Mouse (Mus musculus): Measurements from ENCODE around the gene Mipol1.
A peak's percentile ranks its signal among the peaks of the same experiment; 100 is the strongest.

The Mipol1 gene

DNA sequence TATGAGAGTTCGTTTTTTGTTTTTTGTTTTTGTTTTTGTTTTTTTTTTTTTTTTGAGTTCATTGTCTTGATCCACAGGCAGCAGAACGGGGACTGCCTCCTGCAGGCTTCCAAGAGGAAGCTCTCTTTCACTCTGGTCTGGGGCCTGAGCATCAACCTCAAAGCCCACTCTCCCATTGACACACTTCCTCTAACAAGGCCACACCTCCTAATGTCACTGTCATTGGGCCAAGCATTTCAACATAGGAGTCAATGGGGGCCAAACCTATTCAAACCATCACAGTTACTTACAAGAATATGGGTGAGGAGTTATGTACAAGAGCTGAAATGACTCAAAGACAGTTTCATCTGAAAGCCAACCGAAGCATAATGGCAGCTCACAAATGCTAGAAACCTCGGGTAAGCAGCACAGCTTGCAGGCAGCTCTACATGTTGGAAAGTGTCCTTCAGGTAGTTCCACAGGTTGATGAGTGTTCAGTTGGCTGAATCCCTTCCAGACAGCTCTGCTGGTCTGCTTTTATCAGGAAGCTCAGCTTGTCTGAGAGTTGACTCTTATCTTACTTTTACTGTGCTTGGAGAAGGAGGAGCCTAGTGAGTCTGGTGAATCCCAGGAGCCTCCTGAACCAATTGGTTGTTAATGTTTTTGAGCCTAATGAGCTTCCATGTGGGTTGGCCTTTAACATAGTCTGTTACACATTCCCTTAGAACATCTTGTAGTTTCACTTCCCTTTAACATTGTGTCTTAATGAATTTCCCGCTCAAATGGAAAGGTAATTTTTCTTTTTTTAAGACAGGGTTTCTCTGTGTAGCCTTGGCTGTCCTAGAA is 13.7 kb downstream of the Mipol1 start:
- DNase-seq (ENCODE audit: low read depth, low spot score) = no peak

DNA sequence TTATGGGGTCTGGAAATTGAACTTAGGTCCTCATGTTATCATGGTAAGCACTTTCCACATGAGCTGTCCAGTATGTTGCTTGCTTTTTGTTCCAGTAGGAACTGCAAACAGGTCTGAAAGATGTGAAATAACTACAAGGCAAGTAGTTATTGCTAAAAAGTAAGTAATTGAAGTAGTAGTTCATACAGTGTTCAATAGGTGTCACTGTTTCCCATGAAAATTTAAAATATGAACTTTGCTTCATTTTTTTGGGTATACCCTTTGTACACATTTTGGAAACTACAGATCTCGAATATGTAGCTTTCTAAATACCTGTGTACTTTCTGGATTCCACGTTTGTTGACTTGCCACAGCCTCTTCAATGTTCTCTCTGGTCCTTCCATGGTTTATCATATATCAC is 28.3 kb downstream of the Mipol1 start:
- DNase-seq (ENCODE audit: low read depth, low spot score) = peak; percentile 47

DNA sequence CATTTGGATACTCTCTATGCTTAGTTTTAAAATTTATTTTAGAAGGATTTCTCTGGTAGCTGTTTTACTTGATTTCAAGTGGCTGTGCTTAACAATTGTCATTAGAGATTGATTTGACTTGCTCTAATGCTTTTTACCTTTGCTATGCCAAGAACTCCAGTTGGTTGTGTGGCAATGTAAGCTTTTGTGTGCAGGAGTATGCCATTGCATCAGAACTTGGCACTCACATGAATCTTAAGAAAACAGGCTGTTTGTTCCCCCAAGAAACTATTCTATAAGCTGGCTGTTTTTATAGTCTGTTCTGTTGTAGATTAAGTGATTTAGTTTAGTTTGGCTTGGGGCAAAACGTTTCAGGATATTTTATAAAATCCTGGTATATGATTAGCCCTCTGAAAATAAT is 45.2 kb downstream of the Mipol1 start:
- DNase-seq (ENCODE audit: low read depth, low spot score) = peak; percentile 35

DNA sequence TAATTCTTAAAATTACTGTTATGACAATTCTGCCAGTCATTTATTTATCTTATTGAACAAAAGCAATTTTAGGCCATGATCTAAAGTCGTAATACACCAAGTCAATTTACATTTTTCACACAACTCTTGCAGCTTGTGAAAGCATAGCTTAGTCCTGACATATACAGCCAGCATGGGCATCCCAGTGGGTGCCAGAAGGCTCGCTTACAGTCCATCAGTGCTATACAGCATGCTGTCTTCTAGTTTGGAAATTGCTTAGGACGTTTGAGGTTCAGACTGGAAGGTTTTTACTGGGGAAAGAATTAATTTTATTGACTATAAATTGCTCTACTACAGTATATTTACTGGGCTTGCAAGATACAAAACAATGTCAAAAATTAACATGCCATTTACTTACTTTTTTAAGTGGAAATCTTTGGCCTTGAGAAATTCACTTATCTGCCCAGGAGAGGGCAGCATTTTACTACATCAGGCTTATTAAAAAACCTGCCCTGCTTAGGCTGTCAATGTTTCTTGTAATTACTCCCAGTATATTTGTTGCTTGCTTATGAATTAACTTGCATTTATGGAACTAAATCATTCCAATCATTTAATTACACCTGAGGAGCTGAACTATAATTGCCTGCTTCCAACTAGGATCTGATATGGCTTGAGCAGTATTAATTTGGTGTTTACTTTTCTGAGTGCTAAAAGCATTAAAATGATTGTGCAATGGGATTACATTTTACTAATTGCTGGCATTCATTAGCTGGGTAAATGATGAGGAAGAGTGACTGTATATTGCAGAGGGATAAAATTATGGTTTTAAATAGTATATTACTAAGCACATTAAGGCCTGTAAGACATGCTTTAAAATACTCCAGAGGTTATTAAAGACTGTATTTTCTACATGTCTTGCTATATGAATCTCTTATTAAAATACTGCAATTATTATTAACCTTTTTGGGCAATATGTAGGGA is 51.2 kb downstream of the Mipol1 start:
- DNase-seq (ENCODE audit: low read depth, low spot score) = peak; percentile 68

DNA sequence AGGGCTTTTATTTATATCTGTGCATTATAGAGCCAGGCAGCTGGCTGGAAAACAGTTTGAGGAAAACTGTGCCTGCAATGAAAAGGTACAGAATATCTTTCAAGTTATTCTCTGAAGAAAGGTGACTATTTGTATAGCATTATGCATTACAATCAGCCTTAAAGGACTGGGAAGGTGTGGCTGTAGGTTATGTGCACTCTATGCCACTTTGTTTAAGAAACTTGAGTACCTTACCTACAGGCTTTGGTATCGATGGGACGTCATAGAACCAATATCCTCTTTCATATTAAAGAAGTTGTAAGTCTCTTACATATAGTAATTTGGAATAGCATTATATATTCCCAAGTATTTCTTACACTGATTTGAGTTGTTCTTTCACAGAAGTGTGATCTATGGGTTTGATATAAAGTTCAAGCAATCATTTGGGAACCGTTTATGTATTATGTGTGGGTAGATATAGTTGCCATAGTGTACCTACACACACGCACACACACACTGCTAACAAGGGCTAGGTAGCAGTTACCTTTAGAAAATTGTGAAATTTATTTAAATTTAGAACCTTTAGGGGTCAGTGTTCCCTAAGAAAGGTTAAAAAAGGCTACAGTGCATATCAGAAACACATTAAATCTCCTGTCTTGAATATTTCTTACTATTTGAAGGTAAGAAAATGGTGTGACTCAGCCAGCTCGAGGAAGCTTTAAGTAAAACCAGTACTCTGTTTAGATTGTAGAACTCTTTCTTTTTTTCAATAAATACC is 55.3 kb downstream of the Mipol1 start:
- no peak for DNase-seq (ENCODE audit: low read depth, low spot score)

DNA sequence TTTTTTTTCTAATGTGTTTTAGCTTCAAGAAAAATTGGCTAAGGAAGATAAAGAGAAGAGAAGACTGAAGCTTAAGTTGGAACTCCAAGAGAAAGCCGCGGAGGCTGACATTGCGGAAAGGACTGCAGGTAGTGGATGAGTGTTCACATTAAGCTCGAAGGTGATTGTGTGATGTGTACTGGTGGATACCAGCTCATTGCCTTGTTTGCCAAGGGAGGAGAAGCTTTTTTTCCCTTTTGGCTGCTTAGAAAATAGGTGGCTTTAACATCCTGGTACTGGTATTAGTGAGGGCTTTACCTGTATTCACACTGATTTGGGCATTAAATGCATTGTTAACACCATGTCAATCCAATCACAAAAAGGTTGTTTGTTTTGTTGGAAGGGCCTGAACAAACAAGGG is 77.1 kb downstream of the Mipol1 start:
- DNase-seq (ENCODE audit: low read depth, low spot score) = no peak

DNA sequence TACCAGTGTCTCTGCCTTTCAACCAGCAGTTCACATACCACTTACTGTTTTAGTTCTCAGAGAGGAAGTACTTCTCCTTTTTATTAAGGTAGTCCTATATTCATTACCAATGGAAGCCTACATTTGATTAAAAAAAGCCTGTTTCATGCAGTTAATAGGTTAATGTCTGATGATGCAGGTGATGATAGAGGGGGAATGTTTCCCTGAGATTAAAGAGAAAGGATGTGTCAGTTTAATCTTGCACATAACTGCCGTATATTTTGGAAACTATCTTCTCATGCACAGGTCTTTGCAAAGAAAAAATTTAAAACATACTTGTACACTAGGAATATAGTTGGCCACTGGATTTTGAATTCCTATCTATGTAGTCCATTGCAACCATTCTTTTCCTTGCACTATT is 77.5 kb downstream of the Mipol1 start:
- no peak for DNase-seq (ENCODE audit: low read depth, low spot score)

DNA sequence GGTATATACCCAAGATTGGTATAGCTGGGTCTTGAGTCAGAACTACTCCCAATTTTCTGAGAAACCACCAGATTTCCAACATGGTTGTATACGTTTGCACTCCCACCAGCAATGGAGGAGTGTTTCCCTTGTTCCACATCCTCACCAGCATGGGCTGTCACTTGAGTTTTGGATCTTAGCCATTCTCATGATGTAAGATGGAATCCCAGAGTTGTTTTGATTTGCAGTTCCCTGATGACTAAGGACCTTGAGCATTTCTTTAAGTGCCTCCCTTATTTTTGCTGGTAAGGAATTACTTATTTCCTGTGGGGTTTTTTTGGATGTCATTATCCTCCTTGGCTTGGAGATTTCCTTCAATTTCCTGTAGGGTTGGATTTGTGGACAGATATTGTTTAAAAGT is 108.8 kb downstream of the Mipol1 start:
- DNase-seq (ENCODE audit: low read depth, low spot score) = peak; percentile 82

DNA sequence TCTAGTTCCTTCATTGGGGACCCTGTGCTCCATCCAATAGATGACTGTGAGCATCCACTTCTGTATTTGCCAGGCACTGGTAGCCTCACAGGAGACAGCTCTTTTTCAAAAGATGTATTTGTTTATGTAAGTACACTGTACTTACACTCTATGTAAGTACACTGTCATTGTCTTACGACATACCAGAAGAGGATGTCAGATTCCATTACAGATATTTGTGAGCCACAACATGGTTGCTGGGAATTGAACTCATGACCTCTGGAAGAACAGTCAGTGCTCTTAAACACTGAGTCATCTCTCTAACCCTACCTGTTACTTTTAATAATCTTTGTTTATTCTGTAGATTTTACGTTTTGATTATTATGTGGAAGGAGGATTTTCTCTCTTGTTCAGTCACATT is 109.9 kb downstream of the Mipol1 start:
- peak; percentile 67 for DNase-seq (ENCODE audit: low read depth, low spot score)

DNA sequence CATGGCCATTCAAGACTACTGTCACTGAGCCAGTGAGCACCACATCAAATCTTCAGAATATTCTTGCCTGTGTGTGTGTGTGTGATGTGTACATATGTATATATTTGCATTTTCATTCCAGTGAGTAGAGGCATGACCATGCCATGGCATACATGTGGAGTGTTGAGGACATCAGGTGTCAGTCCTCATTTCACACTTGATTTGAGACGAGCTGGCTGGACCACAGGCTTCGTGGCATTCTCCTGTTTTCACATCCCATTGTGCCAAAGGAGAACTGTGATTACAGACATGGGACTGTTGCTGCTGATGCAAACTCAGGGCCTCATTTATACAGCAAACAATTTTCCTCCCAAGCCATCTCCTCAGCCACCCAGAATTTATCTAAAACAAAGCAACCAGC is 132.5 kb downstream of the Mipol1 start:
- no peak for DNase-seq (ENCODE audit: low read depth, low spot score)

DNA sequence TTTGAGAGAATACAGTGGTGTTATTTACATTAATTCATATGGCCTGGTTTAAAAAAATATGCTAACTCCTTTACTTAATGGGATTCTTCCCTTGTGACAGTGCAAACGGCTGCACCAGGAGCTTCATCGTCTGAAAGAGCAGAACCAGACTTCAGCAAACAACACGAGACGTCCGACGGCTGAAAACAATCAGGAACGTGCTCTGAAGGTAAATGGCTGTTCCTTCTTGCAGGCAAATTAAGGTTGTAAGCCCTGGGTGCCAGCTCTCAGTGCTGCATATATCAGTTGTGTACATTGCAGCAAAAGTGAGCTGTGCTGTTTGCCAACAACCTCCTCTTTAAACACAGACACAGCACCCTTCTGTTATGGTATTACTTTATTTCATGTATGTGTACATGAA is 133.8 kb downstream of the Mipol1 start:
- DNase-seq (ENCODE audit: low read depth, low spot score) = no peak

DNA sequence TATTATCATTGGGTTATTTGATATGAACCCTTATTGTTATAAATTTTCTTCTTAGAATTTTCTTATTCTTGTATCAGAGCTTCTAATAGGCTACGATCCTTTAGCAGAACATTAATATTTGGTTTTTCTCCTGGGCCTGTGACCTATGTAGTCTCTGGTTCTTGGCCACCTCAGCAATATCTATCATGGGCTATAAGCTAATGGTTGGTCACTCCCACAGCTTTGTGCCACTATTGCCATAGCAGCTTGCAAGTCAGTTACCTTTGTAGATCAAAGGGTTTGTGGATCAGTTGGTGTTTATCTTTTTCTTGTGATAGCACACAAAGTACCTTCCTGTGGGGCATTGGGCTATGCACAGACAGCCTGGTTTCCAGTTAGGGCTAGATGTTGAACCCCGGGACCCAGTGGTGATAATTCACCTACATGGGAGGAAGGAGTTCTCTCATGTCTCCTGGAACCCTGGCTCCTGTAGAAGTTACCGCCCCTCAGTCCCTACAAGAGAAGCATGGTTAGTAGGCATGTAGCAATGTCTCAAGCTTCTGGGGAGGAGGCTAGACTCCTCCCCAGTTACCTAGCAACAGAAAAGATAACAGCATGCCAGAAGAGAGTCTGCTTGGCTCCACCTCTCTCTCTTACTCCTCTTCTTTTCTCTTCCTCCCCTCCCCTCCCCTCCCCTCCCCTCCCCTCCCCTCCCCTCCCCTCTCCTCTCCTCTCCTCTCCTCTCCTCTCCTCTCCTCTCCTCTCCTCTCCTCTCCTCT is 141.7 kb downstream of the Mipol1 start:
- DNase-seq (ENCODE audit: low read depth, low spot score) = no peak

DNA sequence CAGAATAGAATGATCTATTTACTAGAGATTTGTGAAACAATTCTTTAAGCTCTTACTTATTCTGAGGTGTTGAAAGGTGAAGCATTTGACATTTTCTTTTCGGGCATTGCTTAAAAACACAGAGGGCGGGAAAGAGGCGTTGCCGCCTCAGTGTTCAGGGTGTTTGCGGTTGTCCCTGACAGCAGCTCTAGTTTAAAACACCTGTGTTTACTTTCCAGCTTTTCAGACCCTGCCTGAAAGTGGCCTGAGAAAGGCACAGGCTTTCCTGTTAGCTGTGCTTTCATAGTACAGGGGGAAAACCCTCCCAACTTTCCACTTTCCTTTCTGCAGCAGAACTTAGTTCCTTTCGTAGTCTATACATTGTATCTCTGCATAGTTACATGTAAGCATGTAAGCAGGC is 152.6 kb downstream of the Mipol1 start:
- no peak for DNase-seq (ENCODE audit: low read depth, low spot score)

DNA sequence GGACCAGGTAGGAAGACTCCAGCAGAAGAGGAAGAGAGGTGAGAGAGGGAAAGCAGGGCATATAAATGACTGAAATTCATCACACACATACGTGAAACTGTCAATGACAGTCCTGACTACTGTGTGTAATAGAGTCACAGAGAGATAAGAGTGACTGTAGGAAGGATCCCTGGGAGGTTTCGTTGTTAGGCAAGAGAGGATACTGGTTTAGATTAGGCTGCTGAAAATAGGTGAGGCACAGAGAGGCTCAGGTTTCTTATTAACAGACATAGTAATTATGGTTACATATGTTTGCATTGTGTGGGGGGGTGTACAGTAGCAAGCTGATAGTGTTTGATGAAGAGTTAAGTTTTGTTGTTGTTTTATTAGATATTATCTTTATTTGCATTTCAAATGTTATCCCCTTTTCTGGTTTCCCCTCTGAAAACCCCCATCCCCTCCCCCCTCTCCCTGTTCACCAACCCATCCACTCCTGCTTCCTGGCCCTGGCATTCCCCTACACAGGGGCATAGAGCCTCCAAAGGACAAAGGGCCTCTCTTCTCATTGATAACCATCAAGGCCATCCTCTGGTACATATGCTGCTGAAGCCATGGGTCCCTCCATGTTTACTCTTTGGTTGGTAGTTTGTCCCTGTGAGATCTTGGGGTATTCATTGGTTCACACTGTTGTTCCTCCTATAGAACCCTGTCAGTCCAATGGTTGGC is 157.5 kb downstream of the Mipol1 start:
- no peak for DNase-seq (ENCODE audit: low read depth, low spot score)

DNA sequence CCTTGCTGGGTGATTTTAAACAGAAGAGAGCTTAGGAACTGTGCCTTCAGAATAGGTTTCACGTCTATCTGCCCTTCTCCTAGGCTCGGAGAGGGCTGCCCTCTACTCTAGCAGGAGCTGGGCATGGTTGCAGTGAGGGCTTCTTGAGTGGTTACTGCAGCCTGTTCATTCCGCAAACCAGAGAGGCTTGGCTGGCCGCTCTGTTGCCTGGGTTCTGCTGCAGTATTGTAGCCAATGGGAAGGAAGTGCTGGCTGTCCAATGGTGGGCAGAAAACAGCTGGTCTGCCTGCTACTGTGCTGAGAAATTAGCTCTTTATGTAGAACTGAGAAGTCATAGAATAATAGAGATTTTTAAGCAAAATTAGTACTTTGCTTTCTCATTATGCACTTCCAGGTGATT is 169.3 kb downstream of the Mipol1 start:
- no peak for DNase-seq (ENCODE audit: low read depth, low spot score)

DNA sequence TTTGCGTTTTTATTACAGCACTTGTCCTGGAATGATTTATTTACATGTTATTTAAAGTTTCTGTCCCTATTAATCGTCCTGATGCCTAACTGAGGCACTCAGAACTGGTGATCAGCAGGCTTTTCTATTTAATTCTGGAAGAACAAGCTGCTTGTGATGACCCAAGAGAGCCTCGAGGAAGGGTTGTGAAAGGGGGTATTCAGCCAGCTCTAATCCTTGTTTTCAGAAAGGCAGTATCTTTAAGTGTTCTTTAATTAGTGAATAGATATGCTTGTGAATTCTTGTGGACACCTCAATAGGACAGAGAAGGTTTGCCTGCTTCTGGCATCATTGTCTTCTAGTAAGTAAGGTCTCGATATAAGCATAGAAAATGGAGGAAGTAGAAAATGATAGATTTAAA is 170.0 kb downstream of the Mipol1 start:
- DNase-seq (ENCODE audit: low read depth, low spot score) = no peak

DNA sequence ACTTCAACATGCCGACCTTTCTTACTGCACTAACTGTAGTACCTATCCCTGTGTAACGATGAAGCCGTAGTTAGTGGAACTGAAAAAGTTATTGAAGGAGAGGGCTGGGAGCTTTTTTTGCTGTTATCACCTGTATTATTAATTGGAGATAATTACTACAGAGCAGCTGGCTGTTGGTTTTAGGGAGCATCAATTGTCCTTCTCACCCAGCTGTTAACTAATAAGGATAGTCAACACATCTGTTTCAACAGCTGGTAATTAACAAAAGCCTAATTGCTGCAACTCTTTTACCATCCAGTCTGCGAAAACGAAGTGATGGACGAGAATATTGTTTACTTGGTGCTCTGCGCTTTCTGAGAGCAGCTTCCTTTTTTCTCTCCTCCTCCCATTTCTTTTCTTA is 170.9 kb downstream of the Mipol1 start:
- no peak for DNase-seq (ENCODE audit: low read depth, low spot score)

DNA sequence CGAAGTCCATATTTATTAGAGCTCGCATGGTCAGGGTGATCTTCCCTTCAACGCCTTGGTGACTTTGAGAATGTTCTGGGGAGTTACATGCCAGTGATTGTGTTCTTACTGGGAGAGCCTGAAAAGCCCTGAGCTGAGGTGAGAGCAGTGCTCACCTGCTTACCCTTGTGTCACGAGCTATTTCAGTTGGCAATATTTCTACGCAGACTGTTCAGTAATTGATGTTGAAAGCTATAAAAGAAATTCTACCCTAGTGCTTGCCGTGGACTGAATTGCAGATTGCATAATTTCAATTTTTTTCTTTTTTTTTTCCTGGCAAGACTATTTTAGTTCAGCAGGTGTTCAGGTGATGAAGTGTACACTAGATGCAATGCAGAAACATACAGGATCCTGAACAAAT is 172.1 kb downstream of the Mipol1 start:
- DNase-seq (ENCODE audit: low read depth, low spot score) = no peak

DNA sequence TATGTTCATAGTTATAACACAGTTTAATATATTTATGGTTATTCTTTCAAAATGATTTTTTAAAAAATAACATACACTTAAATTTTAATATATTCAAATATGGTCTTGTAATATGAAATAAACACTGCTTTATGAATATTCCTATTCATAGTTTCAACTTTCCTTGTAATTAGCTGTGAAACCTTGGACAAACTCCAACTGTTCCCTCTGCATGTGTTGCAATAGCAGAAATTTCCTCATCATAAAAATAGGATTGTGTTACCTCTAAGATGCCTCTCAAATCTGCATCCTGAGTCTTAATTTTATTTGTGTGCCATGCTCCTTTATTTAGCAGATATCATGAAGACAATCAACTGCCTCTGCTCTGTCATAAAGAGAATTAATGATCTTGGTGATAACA is 179.7 kb downstream of the Mipol1 start:
- DNase-seq (ENCODE audit: low read depth, low spot score) = no peak

DNA sequence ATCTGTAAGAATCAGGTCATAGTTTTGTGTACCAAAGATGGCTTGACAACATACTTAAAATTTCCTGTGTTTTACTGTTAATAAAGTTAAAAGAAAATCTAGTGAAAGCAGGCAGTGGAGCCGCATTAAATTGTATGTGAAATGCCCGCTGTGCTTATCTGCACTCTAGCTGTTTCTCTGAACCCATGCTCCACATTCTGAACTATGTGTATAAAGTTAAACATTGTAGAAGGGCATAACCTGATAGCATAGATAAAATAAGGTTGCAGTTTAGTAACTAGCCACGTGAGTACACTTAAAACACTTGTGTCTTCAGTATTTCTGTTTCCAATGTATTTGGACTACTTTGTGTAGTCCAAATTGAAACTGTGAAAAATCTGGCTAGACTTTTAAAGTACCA is 183.6 kb downstream of the Mipol1 start:
- no peak for DNase-seq (ENCODE audit: low read depth, low spot score)

DNA sequence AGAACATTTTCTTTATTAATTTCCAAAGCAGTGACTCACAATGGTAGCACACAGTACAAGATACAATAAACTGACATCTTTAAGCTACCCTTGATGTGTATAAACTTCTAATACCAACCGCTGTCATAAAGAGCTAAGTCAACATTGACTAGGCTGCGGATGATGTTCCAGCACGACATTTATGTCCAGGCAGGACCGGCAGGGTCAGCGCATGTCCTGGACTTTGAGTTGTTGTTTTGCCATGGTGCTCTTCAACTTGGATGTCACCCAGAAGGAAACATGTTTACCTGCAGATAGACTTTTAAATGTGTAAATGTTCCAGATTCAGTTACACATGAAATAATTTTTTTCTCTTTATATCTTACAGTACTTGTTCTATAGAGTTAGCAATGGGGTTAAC is 194.7 kb downstream of the Mipol1 start:
- no peak for DNase-seq (ENCODE audit: low read depth, low spot score)

All from 3T3-L1 (cell line).